Mouse (Mus musculus) kidney, adult 18-20 months (tissue): Measurements from ENCODE around the gene Dpp4.
A peak's percentile ranks its signal among the peaks of the same experiment; 100 is the strongest.

Experiments used
- DNase-seq: peaks from one replicate; pipeline ENCODE4 v3.0.0; 2021

The Dpp4 gene

DNA sequence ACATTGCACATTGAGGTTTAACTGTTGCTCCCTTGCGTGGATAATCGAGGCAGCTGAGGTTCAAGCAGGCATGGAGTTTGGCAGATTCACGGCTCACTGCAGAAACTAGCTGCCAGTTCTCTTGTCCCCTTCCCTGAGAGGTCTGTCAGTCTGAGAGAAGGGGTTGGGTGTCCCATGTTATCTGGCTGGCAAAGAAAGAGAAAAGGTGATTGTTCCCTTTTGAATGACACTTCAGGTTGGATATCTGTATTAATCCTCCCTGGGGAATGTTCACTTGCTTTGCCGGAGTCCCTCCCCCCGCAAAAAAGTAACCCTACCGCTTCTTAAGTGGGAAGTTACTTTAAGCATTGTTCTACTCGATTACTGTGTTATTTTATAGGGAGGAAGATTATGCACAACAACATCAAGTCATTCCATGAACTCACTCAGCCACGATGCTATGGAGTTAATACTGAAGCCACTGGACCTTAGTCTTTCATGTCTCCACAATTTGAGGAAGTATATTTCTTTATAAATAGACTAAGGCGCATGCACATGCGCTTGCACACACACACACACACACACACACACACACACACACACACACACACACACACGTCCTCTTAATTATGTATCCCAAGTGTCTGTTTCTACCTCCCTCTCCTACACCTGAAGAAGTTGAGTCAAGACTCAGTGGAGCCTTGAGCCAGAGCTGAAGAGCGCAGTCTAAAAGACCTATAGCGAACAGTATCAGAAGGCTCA lies at the start of gene Dpp4:
Gene Dpp4, minus strand, starts transcription at position 151 of the 741 bp plus-strand sequence.
- no peak for DNase-seq

DNA sequence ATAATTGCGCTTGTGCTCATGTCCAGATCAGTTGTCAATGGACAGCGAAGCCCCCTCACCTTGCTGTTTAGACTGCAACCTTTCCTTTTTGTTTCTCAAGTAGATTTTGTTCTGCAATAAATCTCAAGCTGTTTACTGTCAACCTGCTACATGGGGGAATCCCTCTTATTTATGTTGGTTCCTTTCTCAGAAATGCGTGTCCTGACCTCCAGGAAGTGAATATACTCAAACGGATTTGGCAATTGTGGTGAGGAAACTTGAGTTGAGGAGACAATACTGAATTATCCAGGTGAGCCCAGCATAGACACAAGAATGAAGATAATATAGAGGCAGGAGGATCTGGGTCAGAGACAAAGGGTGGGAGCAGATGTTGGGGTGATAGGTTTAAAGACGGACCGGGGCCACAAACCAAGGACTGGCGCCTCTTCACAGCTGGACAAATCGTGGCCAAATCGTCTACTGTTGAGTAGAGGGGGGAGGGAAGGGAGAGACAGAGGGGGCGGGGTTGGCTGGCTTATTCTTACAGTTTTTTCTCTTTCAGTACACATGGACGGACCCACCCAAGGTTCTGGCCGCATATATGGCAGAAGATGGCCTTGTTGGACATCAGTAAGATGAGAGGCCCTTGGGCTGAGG lies 48.9 kb upstream of the Dpp4 start:
- DNase-seq: no peak

GRCm38 (mm10) chr2:62460231-62460710 lies 48.2 kb upstream of the Dpp4 start:
- no peak for DNase-seq

GRCm38 (mm10) chr2:62459241-62460174 lies 47.5 kb upstream of the Dpp4 start:
- DNase-seq: no peak

DNA sequence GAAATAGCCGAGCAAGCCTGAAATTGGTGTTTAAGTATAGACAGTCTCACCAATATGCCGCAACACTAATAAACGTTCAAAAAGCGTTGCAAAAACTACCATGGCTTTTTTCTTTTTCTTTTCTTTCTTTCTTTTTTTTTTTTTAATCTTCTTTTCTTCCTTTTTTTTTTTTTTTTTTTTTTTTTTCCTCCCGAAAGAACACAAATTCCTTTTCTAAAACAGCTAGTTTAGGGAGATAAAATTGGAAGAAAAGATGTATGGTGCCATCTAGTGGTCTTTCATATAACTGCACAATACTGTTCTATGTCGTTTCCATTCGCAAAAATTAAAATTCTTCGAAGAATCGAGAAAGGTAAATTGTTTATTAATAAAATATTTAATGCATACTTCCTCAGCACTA lies 46.0 kb upstream of the Dpp4 start:
- no peak for DNase-seq

DNA sequence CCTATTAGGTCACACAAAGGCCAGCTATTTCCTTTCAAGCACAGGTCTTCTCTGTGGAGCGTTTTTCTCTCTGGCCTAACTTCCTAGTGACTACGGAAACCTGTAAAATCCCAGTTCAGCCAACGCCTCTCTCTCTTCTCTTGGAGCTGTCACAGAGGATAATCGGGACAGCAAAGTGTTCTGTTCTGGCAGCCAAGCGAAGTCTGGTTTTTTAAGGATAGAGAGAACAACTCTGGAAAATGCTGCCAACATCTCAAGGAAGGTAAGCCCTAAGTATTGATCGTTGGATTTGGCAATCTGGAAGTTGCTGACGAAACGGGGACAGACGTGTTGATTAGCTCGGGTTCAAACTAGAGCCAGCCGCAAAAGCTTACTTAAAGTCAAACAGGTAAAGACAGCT lies 43.0 kb upstream of the Dpp4 start:
- DNase-seq: no peak

- no peak for DNase-seq
These were observed 42.0 kb upstream of the Dpp4 start for GRCm38 (mm10) chr2:62454033-62454432.

- no peak for DNase-seq
These were observed 38.3 kb upstream of the Dpp4 start for GRCm38 (mm10) chr2:62450364-62450763.

DNA sequence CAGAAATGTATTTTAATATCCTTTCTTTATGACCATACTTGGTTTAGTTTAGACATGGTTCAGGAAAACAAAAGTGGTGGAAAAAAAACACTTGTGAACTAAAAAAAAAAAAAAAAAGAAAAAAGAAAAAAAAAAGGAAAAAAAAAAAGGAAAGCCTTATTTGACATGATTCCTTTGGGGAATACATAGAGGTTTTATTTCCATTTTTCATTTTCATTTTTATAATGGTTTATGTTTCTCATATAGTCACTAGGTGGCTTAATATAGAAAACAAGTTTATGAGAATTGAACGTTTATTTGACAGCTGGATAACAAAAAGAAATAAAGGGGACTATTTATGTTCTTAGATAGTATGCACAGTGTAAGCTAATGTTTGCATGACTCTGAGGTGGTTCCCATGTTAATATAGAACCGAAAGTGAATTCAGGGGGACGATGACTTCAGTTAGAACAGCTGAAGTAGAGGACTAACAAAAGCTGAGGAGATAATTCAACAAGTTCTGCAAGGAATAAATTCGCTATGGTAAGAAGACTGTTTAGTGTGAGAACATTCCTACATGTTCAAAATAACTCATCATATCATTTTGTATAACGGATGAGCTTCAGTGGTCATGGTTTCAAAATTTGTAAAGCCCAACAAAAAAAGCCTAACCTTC lies 37.8 kb upstream of the Dpp4 start:
- DNase-seq: no peak

- DNase-seq: no peak
These were observed 28.9 kb upstream of the Dpp4 start for GRCm38 (mm10) chr2:62440802-62441544.

DNA sequence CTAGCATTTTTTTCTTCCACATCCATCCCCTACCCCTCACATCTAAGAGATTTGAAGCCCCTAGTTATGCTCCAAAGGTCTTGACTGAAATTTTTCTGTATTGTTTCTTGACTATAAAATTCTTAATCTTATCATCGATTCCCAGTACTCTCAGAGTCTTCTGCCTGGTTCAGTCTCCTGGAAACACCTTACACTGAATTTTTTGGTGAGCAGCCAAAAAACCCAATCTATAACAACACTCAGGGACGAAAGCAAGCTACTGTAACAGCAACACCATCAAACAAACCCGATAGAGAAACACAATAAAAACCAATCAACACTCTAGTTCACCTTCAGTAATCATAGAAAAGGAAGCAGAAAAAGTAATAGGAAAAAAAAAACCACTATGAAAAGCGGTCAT lies 28.1 kb upstream of the Dpp4 start:
- no peak for DNase-seq

- no peak for DNase-seq
These were observed 19.3 kb upstream of the Dpp4 start for GRCm38 (mm10) chr2:62431245-62431795.

DNA sequence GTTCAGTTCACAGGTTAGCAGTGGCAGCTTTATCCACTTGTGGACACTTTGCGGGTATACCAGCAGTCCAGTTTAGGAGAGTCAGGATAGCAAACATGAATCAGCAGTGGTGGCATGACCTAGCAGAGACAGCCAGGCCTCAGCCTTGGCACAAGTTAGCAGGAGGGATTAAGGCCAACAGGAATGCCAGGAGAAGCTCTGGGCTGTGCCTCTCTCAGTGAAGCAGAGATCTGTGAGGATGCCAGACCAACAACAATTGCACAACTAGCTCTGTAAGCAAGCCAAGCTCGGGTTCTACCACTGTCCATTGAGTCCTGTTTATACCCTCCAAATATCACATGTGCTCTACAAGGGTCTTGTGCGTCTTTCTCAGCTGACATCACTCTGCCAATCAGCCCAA lies 13.9 kb upstream of the Dpp4 start:
- no peak for DNase-seq

- no peak for DNase-seq
These were observed 11.3 kb upstream of the Dpp4 start for GRCm38 (mm10) chr2:62423343-62423776.

DNA sequence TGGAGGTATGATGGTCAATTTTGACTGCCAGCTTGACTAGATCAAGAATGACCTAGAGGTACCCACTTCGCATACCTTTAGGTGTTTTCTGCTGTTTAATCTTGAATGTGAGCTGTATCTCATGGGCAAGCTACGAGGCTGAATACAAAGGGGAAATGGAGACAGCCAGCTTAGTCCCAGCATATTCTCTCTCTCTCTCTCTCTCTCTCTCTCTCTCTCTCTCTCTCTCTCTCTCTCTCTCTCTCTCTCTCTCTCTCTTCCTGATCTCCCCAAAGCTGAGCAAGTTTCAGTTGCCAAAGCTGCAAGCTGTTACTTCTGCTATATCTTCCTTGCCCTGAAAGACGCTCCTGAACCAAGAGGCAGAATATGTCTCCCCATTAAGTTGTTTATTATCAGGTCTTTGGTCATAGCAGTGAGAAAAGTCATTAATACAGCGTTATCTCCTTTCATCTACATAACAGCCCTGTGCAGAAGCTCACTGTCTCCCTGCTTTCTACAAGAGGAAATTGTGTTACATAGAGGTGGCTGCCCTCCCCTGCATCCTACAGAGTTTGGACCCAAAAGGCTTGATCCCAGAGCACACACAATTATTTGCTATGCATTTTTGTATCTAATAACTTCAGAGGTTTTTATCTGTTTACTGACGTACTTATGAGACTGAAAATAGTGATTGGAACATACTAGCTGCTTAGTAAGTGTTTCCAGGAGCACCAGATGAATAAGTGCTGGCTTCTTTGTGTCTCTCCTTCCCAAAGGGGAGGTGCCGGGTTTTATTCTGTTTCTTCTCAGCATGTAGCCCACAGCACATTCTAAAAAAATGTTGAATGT lies 10.7 kb upstream of the Dpp4 start:
- no peak for DNase-seq

DNA sequence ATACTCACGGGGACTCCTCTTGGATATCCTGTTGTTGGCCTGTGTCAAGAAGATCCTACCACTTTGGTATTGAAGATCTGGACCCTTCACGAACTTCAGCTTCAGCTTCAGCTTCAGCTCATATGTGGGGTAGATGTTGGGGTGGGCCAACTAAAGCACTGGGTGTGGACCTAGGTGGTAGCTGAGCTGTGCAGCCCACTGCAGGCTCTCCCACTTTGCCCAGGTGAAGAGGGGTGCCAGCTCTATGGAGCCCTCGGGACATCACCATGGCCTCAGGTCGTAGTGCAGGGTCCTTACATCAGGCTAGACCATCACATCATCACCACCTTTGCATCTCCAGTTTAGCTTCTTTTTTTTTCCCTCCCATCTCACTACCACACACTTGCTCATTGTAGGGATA lies 9.2 kb upstream of the Dpp4 start:
- DNase-seq: no peak

GRCm38 (mm10) chr2:62420045-62420444 lies 8.0 kb upstream of the Dpp4 start:
- DNase-seq: no peak

GRCm38 (mm10) chr2:62417233-62417632 lies 5.2 kb upstream of the Dpp4 start:
- no peak for DNase-seq

DNA sequence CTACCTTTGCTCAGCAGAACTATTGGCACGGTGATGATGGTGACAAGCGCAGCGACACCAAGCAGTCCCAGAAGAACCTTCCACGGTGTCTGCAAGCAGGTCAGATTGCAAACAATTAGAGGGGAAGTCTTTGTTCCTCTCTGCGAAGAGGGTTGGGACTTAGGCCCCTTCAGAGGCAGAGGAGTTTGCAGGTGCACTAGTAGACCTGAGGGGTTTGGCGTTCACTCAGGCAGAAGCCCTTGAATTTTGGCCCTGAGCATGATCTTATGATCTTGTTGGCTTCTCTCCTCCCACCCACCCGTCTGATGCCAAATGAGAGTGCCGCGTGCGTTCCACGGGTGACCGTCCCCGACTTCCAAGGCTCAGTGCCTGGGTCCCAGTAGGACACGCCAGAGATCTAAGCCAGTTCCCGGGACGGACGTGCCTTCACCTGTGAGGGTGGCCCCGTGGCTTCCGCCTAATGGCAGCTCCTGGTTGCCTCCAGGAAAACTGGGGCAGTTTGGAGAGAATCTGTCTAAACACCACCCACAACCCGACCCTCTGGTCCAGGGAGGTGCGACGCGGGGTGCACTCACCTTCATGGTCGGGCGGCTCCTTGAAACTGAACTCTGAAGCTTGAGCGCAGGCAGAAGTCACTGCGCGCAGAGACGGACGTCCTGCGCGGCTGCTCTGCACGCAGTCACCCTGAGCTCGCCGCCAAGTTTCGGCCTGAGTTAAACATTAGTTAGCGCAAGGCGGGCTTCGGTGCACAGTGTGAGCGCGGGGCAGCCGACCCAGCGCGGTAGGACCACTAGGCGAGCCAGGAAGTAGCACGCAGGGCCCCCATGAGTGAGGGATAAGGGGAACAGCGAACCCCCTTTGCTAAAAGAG lies 585 bp downstream of the Dpp4 start:
- DNase-seq: peak; percentile 80

DNA sequence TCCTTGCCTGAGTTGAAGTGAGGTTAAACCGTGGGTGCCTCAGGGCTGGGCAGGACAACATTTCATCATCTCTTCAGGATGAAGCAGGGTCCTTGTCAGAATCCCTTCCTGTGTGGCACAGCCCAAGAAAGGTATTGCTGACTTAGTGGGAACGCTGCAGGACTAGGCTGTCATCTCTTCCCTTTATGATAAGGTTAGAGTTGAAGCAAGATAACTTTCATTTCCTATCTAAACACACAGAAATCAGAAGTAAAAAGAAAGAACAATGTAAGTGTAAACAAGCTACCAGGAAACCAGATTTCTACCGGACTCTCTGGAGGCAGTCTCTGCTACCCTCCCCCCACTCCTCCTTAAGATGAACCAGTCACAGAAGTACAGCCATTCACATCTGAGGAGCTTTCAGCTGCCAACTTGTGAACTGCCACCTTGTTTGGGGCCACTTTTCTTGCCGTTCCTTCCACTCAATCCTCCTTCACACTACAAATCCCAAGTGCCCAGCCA lies 3.3 kb downstream of the Dpp4 start:
- no peak for DNase-seq
